Mouse (Mus musculus) liver, adult 2 months (tissue): Measurements from ENCODE around the gene Atp9a. TPM values are rescaled to one million over a fixed set of nuclear protein-coding genes. Genes with fewer than 3 reads are reported as not detected.

Experiments used
- DNase-seq: peaks from one replicate; pipeline ENCODE4 v3.0.0-alpha.2; 2011; ENCODE audit warnings: low read depth, low spot score; ENCODE audit errors: extremely low read depth
- H3K27ac ChIP-seq: fragments of 200-500 bp; replicated peaks from 2 replicates; pipeline ENCODE4 v1.5.1; 2012; ENCODE audit warnings: low read depth, mild to moderate bottlenecking, control low read depth, inconsistent platforms, low read length; ENCODE audit not compliant: insufficient read depth
- H3K27me3 ChIP-seq: fragments of 200-500 bp; 2 replicates; pipeline ENCODE4 v1.6.1; 2012; ENCODE audit warnings: mild to moderate bottlenecking, moderate library complexity, low read length, inconsistent platforms; ENCODE audit not compliant: control insufficient read depth, insufficient read depth
- H3K36me3 ChIP-seq: fragments of 200-500 bp; 2 replicates; pipeline ENCODE4 v1.6.1; 2012; ENCODE audit warnings: low read length, inconsistent platforms; ENCODE audit not compliant: control insufficient read depth, insufficient read depth
- H3K4me1 ChIP-seq: fragments of 200-500 bp; 2 replicates; pipeline ENCODE4 v1.6.1; 2011; ENCODE audit warnings: low read length; ENCODE audit not compliant: control insufficient read depth, insufficient read depth
- H3K4me3 ChIP-seq: fragments of 200-500 bp; 2 replicates; pipeline ENCODE4 v1.5.1; 2011; ENCODE audit warnings: low read depth, mild to moderate bottlenecking, control low read depth, low read length, moderate library complexity; ENCODE audit not compliant: insufficient read depth
- H3K79me2 ChIP-seq: fragments of 200-500 bp; 2 replicates; pipeline ENCODE4 v1.6.1; 2012; ENCODE audit warnings: inconsistent platforms, mild to moderate bottlenecking, low read length, moderate library complexity; ENCODE audit not compliant: control insufficient read depth, insufficient read depth
- H3K9ac ChIP-seq: fragments of 200-500 bp; 2 replicates; pipeline ENCODE4 v1.6.1; 2012; ENCODE audit warnings: low read depth, mild to moderate bottlenecking, control low read depth, inconsistent platforms, low read length
- CTCF ChIP-seq: fragments of 200-500 bp; IDR thresholded peaks from 2 replicates; pipeline ENCODE4 v1.5.1; 2011; ENCODE audit warnings: low read depth, low read length, control low read depth
- POLR2A ChIP-seq: fragments of 200-500 bp; IDR thresholded peaks from 2 replicates; pipeline ENCODE4 v1.6.1; 2011; ENCODE audit warnings: low read length, control low read depth; ENCODE audit not compliant: insufficient read depth; ENCODE audit errors: extremely low read depth
- WGBS: fragments of 180-500 bp; shearing (Covaris S2); methylation state at CpG from one replicate; pipeline ENCODE4 v1.1.7; 2018; 5-methylcytosine and 5-hydroxymethylcytosine counted together
- polyA plus RNA-seq: library from polyadenylated mRNA; depleted of rRNA; stranded (reverse); fragments of >200 nt; gene quantifications from 2 replicates; pipeline ENCODE4 v1.2.3, GENCODE M21; 2012
- total RNA-seq: library from RNA; depleted of rRNA; stranded (reverse); fragments of >200 nt; gene quantifications from 2 replicates; pipeline ENCODE4 v1.2.3, GENCODE M21; 2014

Gene Atp9a
- total and polyA plus RNA-seq, 2 experiments: 33.7 to 49.3 TPM

DNA sequence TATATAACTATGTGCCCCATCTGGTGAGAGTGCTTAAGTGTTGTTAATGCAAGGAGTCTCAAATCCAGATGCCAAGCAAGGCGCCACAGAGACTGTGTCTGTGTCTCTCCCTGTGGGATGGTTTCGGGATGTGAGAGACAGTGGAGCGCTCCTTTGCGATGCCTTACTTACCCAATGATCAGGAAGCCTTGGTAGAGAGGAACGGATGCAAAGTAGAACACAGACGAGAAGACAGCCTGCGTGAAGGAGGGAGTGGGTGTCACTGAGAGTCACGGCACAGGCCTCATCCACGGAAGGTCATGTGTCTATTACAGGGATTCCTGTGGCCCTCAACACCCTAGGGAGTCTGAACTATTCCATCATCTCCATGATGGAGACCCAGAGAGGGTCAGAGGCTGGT, 101.7 kb downstream of the Atp9a start:
- TF ChIP-seq POLR2A: no peak
- TF ChIP-seq CTCF: no peak
- Histone ChIP-seq H3K27ac (no peak overlapping the region), H3K9ac (no peak overlapping the region), H3K79me2 (no peaks in the 10 kb centered on the region), H3K27me3 (no peaks in the 10 kb centered on the region), H3K36me3 (0 out of 2 replicates have a peak, but pooled peaks cover 1% of the 10 kb centered on the region), H3K4me1 (no peaks in the 10 kb centered on the region), H3K4me3 (no peak overlapping the region)
- no peak for DNase-seq
- WGBS: 97% methylated on average over 9 of the region's 9 CpGs

DNA sequence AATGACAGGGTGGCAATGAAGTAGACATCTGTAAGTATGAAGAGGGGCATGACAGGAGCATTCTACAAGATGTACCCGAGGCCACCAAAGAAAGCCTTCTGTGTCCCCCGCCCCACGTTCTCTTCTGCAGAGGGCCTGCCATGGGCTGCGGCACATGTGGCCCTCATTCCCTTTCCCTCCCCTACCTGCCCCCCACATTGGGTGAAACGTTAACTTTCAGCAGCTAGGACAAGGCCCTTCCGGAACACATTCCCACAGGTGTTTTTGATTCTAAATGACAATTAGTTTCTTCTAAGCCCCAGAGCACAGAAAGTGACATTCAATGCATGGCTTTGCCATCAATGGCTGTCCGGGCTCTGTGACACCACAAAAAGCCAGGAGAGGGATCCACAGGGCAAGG, 107.3 kb downstream of the Atp9a start:
- 92% methylated on average over 7 of the region's 7 CpGs for WGBS
- Histone ChIP-seq H3K27me3 (no peaks in the 10 kb centered on the region), H3K9ac (no peak overlapping the region), H3K36me3 (0 out of 2 replicates have a peak, but pooled peaks cover 1% of the 10 kb centered on the region), H3K4me1 (no peaks in the 10 kb centered on the region), H3K27ac (no peak overlapping the region), H3K79me2 (no peaks in the 10 kb centered on the region), H3K4me3 (no peak overlapping the region)
- DNase-seq: no peak
- no peak for TF ChIP-seq POLR2A
- TF ChIP-seq CTCF: no peak

DNA sequence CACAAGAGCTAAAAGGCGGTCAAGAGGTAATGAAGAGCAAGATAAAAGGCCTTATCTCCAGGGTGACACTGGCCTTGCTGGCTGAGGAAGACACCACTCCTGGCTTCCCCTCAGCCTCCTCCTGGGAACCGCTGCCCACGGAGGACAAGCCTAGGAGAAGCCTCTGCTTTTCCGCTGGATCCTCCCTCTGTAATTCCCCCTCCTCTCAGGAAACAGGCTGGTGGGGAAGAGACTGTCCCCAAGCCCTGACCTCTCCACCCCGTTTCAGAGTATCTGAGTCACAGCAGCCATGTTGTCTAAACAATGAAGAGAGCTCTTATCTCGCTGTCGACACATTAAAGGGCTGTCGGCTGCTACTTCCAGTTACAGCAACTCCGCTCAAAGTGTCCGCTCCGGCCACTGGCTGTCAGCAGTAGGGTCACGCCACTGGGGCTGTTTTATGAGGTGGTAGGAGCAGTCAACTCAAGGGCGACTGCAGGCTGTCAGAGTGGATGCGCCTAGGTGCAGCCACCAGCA, 108.8 kb downstream of the Atp9a start:
- DNase-seq: no peak
- no peak for TF ChIP-seq CTCF
- no peak for TF ChIP-seq POLR2A
- Histone ChIP-seq H3K27me3 (no peaks in the 10 kb centered on the region), H3K4me3 (no peak overlapping the region), H3K36me3 (0 out of 2 replicates have a peak, but pooled peaks cover 1% of the 10 kb centered on the region), H3K27ac (no peak overlapping the region), H3K9ac (no peak overlapping the region), H3K79me2 (no peaks in the 10 kb centered on the region), H3K4me1 (no peaks in the 10 kb centered on the region)
- 56% methylated on average over 14 of the region's 14 CpGs for WGBS

DNA sequence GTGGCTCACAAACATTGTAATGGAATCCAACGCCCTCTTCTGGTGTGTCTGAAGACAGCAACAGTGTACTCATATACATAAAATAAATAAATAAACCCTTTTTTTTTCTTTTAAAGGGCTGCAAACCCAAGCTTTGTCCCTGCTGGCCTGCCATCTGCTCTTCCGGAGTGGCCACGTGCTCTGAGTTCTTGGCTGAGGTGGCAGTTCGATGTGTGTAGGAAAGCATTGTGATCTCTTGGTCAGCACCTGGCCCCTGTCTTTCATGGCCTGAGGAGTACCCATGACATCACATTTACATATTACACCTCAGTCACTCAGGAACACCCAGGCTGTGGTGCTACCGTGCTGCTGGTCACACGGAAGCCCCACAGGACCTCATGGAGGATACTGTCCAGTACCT, 109.7 kb downstream of the Atp9a start:
- Histone ChIP-seq H3K27ac (no peak overlapping the region), H3K27me3 (no peaks in the 10 kb centered on the region), H3K36me3 (0 out of 2 replicates have a peak, but pooled peaks cover 1% of the 10 kb centered on the region), H3K79me2 (no peaks in the 10 kb centered on the region), H3K9ac (no peak overlapping the region), H3K4me3 (no peak overlapping the region), H3K4me1 (no peaks in the 10 kb centered on the region)
- TF ChIP-seq POLR2A: no peak
- TF ChIP-seq CTCF: no peak
- no peak for DNase-seq
- 82% methylated on average over 6 of the region's 6 CpGs for WGBS

- Histone ChIP-seq H3K27ac (no peak overlapping the region), H3K27me3 (no peaks in the 10 kb centered on the region), H3K36me3 (no peaks in the 10 kb centered on the region), H3K4me3 (no peak overlapping the region), H3K9ac (no peak overlapping the region), H3K79me2 (no peaks in the 10 kb centered on the region), H3K4me1 (no peaks in the 10 kb centered on the region)
- no peak for TF ChIP-seq POLR2A
- peak; percentile 93 for TF ChIP-seq CTCF
- 27% methylated on average over 8 of the region's 8 CpGs for WGBS
- DNase-seq: peak; percentile 12
Measured at GRCm38 (mm10) chr2:168628787-168629186, 113.4 kb downstream of the Atp9a start.
